Mouse (Mus musculus) kidney, adult 2 months (tissue): ENCODE data around the gene Ccdc194. TPM values are rescaled to one million over a fixed set of nuclear protein-coding genes. Genes with fewer than 3 reads are reported as not detected.

Source experiments
- DNase-seq: peaks from one replicate; pipeline ENCODE4 v3.0.0; 2021
- H3K27ac ChIP-seq: fragments of 200-500 bp; 2 replicates; pipeline ENCODE4 v1.5.1; 2012; ENCODE audit warnings: low read depth, low read length, control low read depth, inconsistent platforms; ENCODE audit not compliant: insufficient read depth
- H3K27me3 ChIP-seq: fragments of 200-500 bp; replicated peaks from 2 replicates; pipeline ENCODE4 v1.6.1; 2012; ENCODE audit warnings: mild to moderate bottlenecking, moderate library complexity, low read length, inconsistent platforms; ENCODE audit not compliant: control insufficient read depth, insufficient read depth
- H3K36me3 ChIP-seq: fragments of 200-500 bp; 2 replicates; pipeline ENCODE4 v1.6.1; 2012; ENCODE audit warnings: mild to moderate bottlenecking, moderate library complexity, low read length, inconsistent platforms; ENCODE audit not compliant: control insufficient read depth, insufficient read depth
- H3K4me1 ChIP-seq: fragments of 200-500 bp; 2 replicates; pipeline ENCODE4 v1.6.1; 2011; ENCODE audit warnings: low read length; ENCODE audit not compliant: control insufficient read depth, insufficient read depth
- H3K4me3 ChIP-seq: fragments of 200-500 bp; 2 replicates; pipeline ENCODE4 v1.5.1; 2011; ENCODE audit warnings: mild to moderate bottlenecking, low read depth, low read length, control low read depth; ENCODE audit not compliant: insufficient read depth
- CTCF ChIP-seq: fragments of 200-500 bp; conservative IDR thresholded peaks from 2 replicates; pipeline ENCODE4 v1.5.1; 2011; ENCODE audit warnings: low read depth, mild to moderate bottlenecking, control low read depth, low read length, moderate library complexity, mixed read lengths; ENCODE audit not compliant: insufficient read depth, insufficient read length
- POLR2A ChIP-seq: fragments of 200-500 bp; IDR thresholded peaks from one replicate; pipeline ENCODE4 v1.6.1; 2011; ENCODE audit warnings: low read depth, low read length, control low read depth
- WGBS: fragments of 180-500 bp; shearing (Covaris S2); methylation state at CpG from one replicate; pipeline ENCODE4 v1.1.7; 2018; 5-methylcytosine and 5-hydroxymethylcytosine counted together
- polyA plus RNA-seq: library from polyadenylated mRNA; depleted of rRNA; stranded (reverse); fragments of >200 nt; gene quantifications from 2 replicates; pipeline ENCODE4 v1.2.3, GENCODE M21; 2012

The Ccdc194 gene
- polyA plus RNA-seq, 1 experiment: 0.09 TPM

GRCm38 (mm10) chr8:71554001-71554400 is 28.5 kb upstream of the Ccdc194 start:
- DNase-seq: no peak
- no peaks in the 10 kb centered on the region for H3K36me3 ChIP-seq
- TF ChIP-seq POLR2A (no peak), CTCF (no peak)
- no peaks in the 10 kb centered on the region for H3K27me3 ChIP-seq
- H3K27ac ChIP-seq: no peak overlapping the region
- 81% methylated on average over 6 of the region's 6 CpGs for WGBS
- no peak overlapping the region for H3K4me3 ChIP-seq
- no peaks in the 10 kb centered on the region for H3K4me1 ChIP-seq

GRCm38 (mm10) chr8:71552770-71553169 is 27.3 kb upstream of the Ccdc194 start:
- Histone ChIP-seq H3K36me3 (no peaks in the 10 kb centered on the region; the same call in 1 of the 2 replicates), H3K27ac (peak overlapping the region; percentile 61; the same call in 1 of the 2 replicates), H3K27me3 (no peaks in the 10 kb centered on the region), H3K4me1 (no peaks in the 10 kb centered on the region), H3K4me3 (no peak overlapping the region)
- 35% methylated on average over 6 of the region's 6 CpGs for WGBS
- TF ChIP-seq CTCF (no peak), POLR2A (no peak)
- peak; percentile 32 for DNase-seq

- Histone ChIP-seq H3K4me3 (no peak overlapping the region), H3K36me3 (no peaks in the 10 kb centered on the region; the same call in none of the 2 replicates), H3K27ac (no peak overlapping the region), H3K27me3 (no peaks in the 10 kb centered on the region), H3K4me1 (no peaks in the 10 kb centered on the region)
- WGBS: 70% methylated on average over 7 of the region's 7 CpGs
- no peak for TF ChIP-seq POLR2A
- TF ChIP-seq CTCF: no peak
- DNase-seq: no peak
These were observed 25.2 kb upstream of the Ccdc194 start for GRCm38 (mm10) chr8:71550754-71551153.

GRCm38 (mm10) chr8:71547590-71547989 is 22.1 kb upstream of the Ccdc194 start:
- Histone ChIP-seq H3K36me3 (peaks cover 1% of the 10 kb centered on the region), H3K27ac (no peak overlapping the region), H3K4me1 (peaks cover 8% of the 10 kb centered on the region; the same call in 1 of the 2 replicates), H3K4me3 (no peak overlapping the region), H3K27me3 (no peaks in the 10 kb centered on the region)
- WGBS: 90% methylated on average over 7 of the region's 7 CpGs
- no peak for TF ChIP-seq CTCF
- TF ChIP-seq POLR2A: no peak
- no peak for DNase-seq

GRCm38 (mm10) chr8:71545053-71545452 is 19.5 kb upstream of the Ccdc194 start:
- peaks cover 1% of the 10 kb centered on the region for H3K36me3 ChIP-seq
- H3K4me1 ChIP-seq: peaks cover 8% of the 10 kb centered on the region; the same call in 1 of the 2 replicates
- H3K27ac ChIP-seq: no peak overlapping the region
- no peak overlapping the region for H3K4me3 ChIP-seq
- no peaks in the 10 kb centered on the region for H3K27me3 ChIP-seq
- 93% methylated on average over 11 of the region's 11 CpGs for WGBS
- TF ChIP-seq POLR2A (no peak), CTCF (no peak)
- no peak for DNase-seq

- H3K4me3 ChIP-seq: peak overlapping the region; percentile 72
- H3K4me1 ChIP-seq: peaks cover 8% of the 10 kb centered on the region; the same call in 1 of the 2 replicates
- DNase-seq: no peak
- TF ChIP-seq POLR2A: no peak
- TF ChIP-seq CTCF: no peak
- WGBS: 70% methylated on average over 9 of the region's 9 CpGs
- H3K27ac ChIP-seq: no peak overlapping the region
- H3K27me3 ChIP-seq: no peaks in the 10 kb centered on the region
- H3K36me3 ChIP-seq: peaks cover 1% of the 10 kb centered on the region
These were observed 18.2 kb upstream of the Ccdc194 start for GRCm38 (mm10) chr8:71543755-71544154.

GRCm38 (mm10) chr8:71542632-71543343 is 17.3 kb upstream of the Ccdc194 start, which contains the start of gene Mvb12a:
TSS of gene Mvb12a (plus strand) at chr8:71542922.
- Histone ChIP-seq H3K27ac (peak within 1 kb of the TSS; percentile 85), H3K4me3 (peak within 1 kb of the TSS; percentile 72), H3K27me3 (no peaks in the 10 kb centered on the region), H3K4me1 (peaks cover 12% of the 10 kb centered on the region; the same call in 1 of the 2 replicates), H3K36me3 (peaks cover 1% of the 10 kb centered on the region; the same call in 1 of the 2 replicates)
- 1% methylated on average over 54 of the region's 55 CpGs for WGBS
- TF ChIP-seq POLR2A (peak; percentile 28), CTCF (no peak)
- DNase-seq: peak; percentile 100
